17 mouse cellular contexts compared by ENCODE assay signal in the genomic region with DNA sequence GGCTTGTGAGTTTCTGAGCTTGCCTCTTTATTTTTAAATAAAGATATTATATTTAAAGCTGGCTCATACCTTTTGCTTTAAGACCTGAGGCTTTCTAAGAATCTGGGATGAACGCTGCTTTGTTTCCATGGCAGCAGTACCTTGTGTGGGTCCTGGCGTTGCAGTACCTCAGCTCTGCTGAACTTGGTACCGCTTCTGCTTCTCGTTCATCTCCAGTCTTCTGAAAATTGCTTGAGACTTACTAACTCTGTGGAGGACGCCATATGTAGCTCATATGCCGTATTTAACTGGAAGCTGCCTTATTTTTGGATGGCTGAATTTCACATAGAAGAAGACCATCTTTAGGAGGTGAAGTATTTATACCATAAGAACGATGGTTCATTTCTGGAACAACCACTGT. TPM values are rescaled to one million over a fixed set of nuclear protein-coding genes. Genes with fewer than 3 reads are reported as not detected.
DNase-seq lines count a peak whose midpoint lies in the region; ATAC-seq lines count a peak whose summit lies in the region.
"Had no signal": no experiment of that assay in that cellular context is flagged by ENCODE, and none has a peak within 500 bp of the region (broad histone marks: within the 10 kb centered on the region; RNA-seq: fewer than 3 reads in every experiment).

No protein-coding gene starts in this region.

- H3K4me3 ChIP-seq in heart, embryonic 10.5 days: no peak overlapping the region
- no peak overlapping the region for H3K4me3 ChIP-seq in kidney, embryonic 15.5 days (replicated peaks)
- H3K4me3 ChIP-seq in neural tube, embryonic 13.5 days: no peak overlapping the region
- no peak overlapping the region for H3K4me3 ChIP-seq in neural tube, embryonic 15.5 days (replicated peaks)
- H3K4me3 ChIP-seq: limb, embryonic 12.5 days had no signal

- ATAC-seq in kidney, embryonic 15.5 days (replicated peaks; ENCODE audit: low FRiP score): no peak
- ATAC-seq in neural tube, embryonic 13.5 days (ENCODE audit: low read depth): no peak
- no peak for ATAC-seq in neural tube, embryonic 15.5 days (ENCODE audit: low FRiP score)

- no peaks in the 10 kb centered on the region for H3K9me3 ChIP-seq in heart, embryonic 10.5 days
- no peaks in the 10 kb centered on the region for H3K9me3 ChIP-seq in kidney, embryonic 15.5 days (replicated peaks)
- H3K9me3 ChIP-seq in neural tube, embryonic 13.5 days: no peaks in the 10 kb centered on the region
- H3K9me3 ChIP-seq in neural tube, embryonic 15.5 days (replicated peaks): no peaks in the 10 kb centered on the region
- H3K9me3 ChIP-seq: limb, embryonic 12.5 days; liver, embryonic 13.5 days had no signal

- H3K9ac ChIP-seq in kidney, embryonic 15.5 days: no peak overlapping the region
- peak overlapping the region; percentile 42; the same call in 1 of the 2 replicates for H3K9ac ChIP-seq in neural tube, embryonic 13.5 days
- 0 out of 2 replicates have a peak overlapping the region, but pooled peaks have one; percentile 20 for H3K9ac ChIP-seq in neural tube, embryonic 15.5 days (replicated peaks)
- H3K9ac ChIP-seq: limb, embryonic 12.5 days; liver, embryonic 13.5 days had no signal

- H3K36me3 ChIP-seq in heart, embryonic 10.5 days: peaks cover 5% of the 10 kb centered on the region; the same call in 1 of the 2 replicates
- H3K36me3 ChIP-seq in kidney, embryonic 15.5 days: no peaks in the 10 kb centered on the region
- 0 out of 2 replicates have a peak, but pooled peaks cover 5% of the 10 kb centered on the region for H3K36me3 ChIP-seq in neural tube, embryonic 13.5 days
- no peaks in the 10 kb centered on the region for H3K36me3 ChIP-seq in neural tube, embryonic 15.5 days

- no peak overlapping the region for H3K27ac ChIP-seq in heart, embryonic 10.5 days
- H3K27ac ChIP-seq in kidney, embryonic 15.5 days: no peak overlapping the region
- H3K27ac ChIP-seq in neural tube, embryonic 13.5 days (replicated peaks): no peak overlapping the region
- H3K27ac ChIP-seq in neural tube, embryonic 15.5 days (replicated peaks): no peak overlapping the region
- H3K27ac ChIP-seq: limb, embryonic 12.5 days; liver, embryonic 13.5 days had no signal

- peak overlapping the region; percentile 95 for H3K4me2 ChIP-seq in kidney, embryonic 15.5 days
- H3K4me2 ChIP-seq in neural tube, embryonic 13.5 days: no peak overlapping the region
- no peak overlapping the region for H3K4me2 ChIP-seq in neural tube, embryonic 15.5 days
- H3K4me2 ChIP-seq: limb, embryonic 12.5 days had no signal

- H3K4me1 ChIP-seq in heart, embryonic 10.5 days: peaks cover 64% of the 10 kb centered on the region
- peaks cover 64% of the 10 kb centered on the region for H3K4me1 ChIP-seq in kidney, embryonic 15.5 days
- peaks cover 45% of the 10 kb centered on the region for H3K4me1 ChIP-seq in neural tube, embryonic 13.5 days (replicated peaks)
- H3K4me1 ChIP-seq in neural tube, embryonic 15.5 days: peaks cover 39% of the 10 kb centered on the region

- WGBS in heart, embryonic 10.5 days: 86% methylated on average over 7 of the region's 7 CpGs
- 87% methylated on average over 7 of the region's 7 CpGs for WGBS in kidney, embryonic 15.5 days
- 88% methylated on average over 7 of the region's 7 CpGs for WGBS in neural tube, embryonic 13.5 days
- 89% methylated on average over 7 of the region's 7 CpGs for WGBS in neural tube, embryonic 15.5 days

- peak; percentile 48 for DNase-seq in heart, adult 11 months
- no peak for DNase-seq in heart, embryonic 10.5 days (ENCODE audit: low spot score)
- no peak for DNase-seq in kidney, adult 8-10 months
- DNase-seq in neural tube, embryonic 10.5 days (ENCODE audit: extremely low spot score, low spot score): no peak
- DNase-seq in cerebellum, adult 9-10 months: no peak
- DNase-seq: adrenal gland, postnatal 10 days; cerebellum, adult 8-10 months; heart, adult 18-20 months; kidney, adult 18-20 months; liver, embryonic 13.5 days; thymus, postnatal 36 days had no signal

- H3K27me3 ChIP-seq in heart, embryonic 10.5 days (ENCODE audit: insufficient read depth, poor library complexity, severe bottlenecking): no peaks in the 10 kb centered on the region
- H3K27me3 ChIP-seq in kidney, embryonic 15.5 days: no peaks in the 10 kb centered on the region
- no peaks in the 10 kb centered on the region for H3K27me3 ChIP-seq in neural tube, embryonic 13.5 days
- H3K27me3 ChIP-seq in neural tube, embryonic 15.5 days (replicated peaks): no peaks in the 10 kb centered on the region
- H3K27me3 ChIP-seq: limb, embryonic 12.5 days; liver, embryonic 13.5 days had no signal

RNA-seq across cellular contexts. Expression of a gene that starts 2.5 kb away (rescaled TPM):
- 55.0 and 60.0 TPM in 2 replicates for polyA plus RNA-seq in heart, embryonic 10.5 days (2016; fragmentation: Nextera tagmentation; extraction: Ambion mirVana)
- polyA plus RNA-seq in kidney, embryonic 15.5 days (2015; fragmentation: Nextera tagmentation; extraction: Ambion mirVana): 56.5 and 58.7 TPM in 2 replicates
- polyA plus RNA-seq in neural tube, embryonic 13.5 days (2015; fragmentation: Nextera tagmentation; extraction: Ambion mirVana): 49.3 TPM in 2 replicates
- polyA plus RNA-seq in neural tube, embryonic 15.5 days (2015; fragmentation: Nextera tagmentation; extraction: Ambion mirVana): 44.4 and 45.2 TPM in 2 replicates

RNA-seq across cellular contexts. Expression of a gene that starts 30.6 kb away (rescaled TPM):
- polyA plus RNA-seq in heart, embryonic 10.5 days (2016; fragmentation: Nextera tagmentation; extraction: Ambion mirVana): 0.11 and 0.13 TPM in 2 replicates
- polyA plus RNA-seq in kidney, embryonic 15.5 days (2015; fragmentation: Nextera tagmentation; extraction: Ambion mirVana): 0.09 TPM in 1 of 2 replicates, not detected in the other
- 0.08 and 0.17 TPM in 2 replicates for polyA plus RNA-seq in neural tube, embryonic 13.5 days (2015; fragmentation: Nextera tagmentation; extraction: Ambion mirVana)
- 0.06 TPM in 1 of 2 replicates, not detected in the other for polyA plus RNA-seq in neural tube, embryonic 15.5 days (2015; fragmentation: Nextera tagmentation; extraction: Ambion mirVana)
- polyA plus RNA-seq: liver, embryonic 13.5 days; lung, embryonic 16.5 days; neural tube, embryonic 14.5 days had no signal
